Mouse (Mus musculus) bone marrow, adult 2 months (tissue): ENCODE results near the gene Cep68. TPM values are rescaled to one million over a fixed set of nuclear protein-coding genes. Genes with fewer than 3 reads are reported as not detected.
"Not testable (repeated sequence)": the region's sequence is repeated elsewhere in the genome, so short reads cannot be mapped to it uniquely, and the experiment has no call there.

ENCODE experiments used
- H3K27ac ChIP-seq: fragments of 200-500 bp; 2 replicates; pipeline ENCODE4 v1.5.1; 2012; ENCODE audit warnings: low read depth, mild to moderate bottlenecking, control low read depth, inconsistent platforms, low read length; ENCODE audit not compliant: control insufficient read depth, poor library complexity, insufficient read depth
- H3K4me1 ChIP-seq: fragments of 200-500 bp; 2 replicates; pipeline ENCODE4 v1.6.1; 2011; ENCODE audit warnings: low read length; ENCODE audit not compliant: control insufficient read depth, insufficient read depth
- H3K4me3 ChIP-seq: fragments of 200-500 bp; replicated peaks from 2 replicates; pipeline ENCODE3; 2011; ENCODE audit warnings: mild to moderate bottlenecking, low read depth, low read length, control low read depth; ENCODE audit not compliant: control insufficient read depth
- CTCF ChIP-seq: fragments of 200-500 bp; IDR thresholded peaks from 2 replicates; pipeline ENCODE4 v1.5.1; 2011; ENCODE audit warnings: low read length, control low read depth; ENCODE audit not compliant: control insufficient read depth, insufficient read depth
- POLR2A ChIP-seq: fragments of 200-500 bp; IDR thresholded peaks from 2 replicates; pipeline ENCODE4 v1.6.1; 2011; ENCODE audit warnings: low read depth, mild to moderate bottlenecking, control low read depth, low read length, borderline replicate concordance; ENCODE audit not compliant: control insufficient read depth
- WGBS: fragments of 180-500 bp; shearing (Covaris S2); methylation state at CpG from one replicate; pipeline ENCODE4 v1.1.7; 2018; 5-methylcytosine and 5-hydroxymethylcytosine counted together
- polyA plus RNA-seq: library from polyadenylated mRNA; stranded (reverse); fragments of >200 nt; gene quantifications from 2 replicates; pipeline ENCODE4 v1.2.4, GENCODE M21; 2011; ENCODE audit warnings: low replicate concordance; ENCODE audit not compliant: missing spikeins, insufficient read depth, insufficient read length

Cep68 gene
- polyA plus RNA-seq, 1 experiment, result 6.8 TPM

DNA sequence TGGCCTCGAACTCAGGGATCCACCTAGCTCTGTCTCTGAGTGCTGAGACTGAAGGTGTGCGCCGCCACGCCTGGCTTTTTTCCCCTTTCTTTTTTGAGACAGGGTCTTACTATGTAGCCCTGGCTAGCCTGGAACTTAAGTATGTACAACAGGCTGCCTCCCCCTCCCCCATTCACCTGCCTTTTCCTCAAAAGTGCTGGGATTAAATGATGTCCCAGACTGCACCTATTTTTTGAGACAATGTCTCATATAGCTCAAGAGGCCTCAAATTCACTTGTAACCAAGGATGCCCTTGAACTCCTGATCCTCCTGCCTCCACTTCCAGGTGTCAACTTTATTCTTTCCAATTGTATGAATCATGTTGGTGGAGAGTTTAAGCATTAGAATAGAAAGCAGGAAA is 23.3 kb downstream of the Cep68 start:
- peaks cover 4% of the 10 kb centered on the region for H3K4me1 ChIP-seq
- WGBS, result 90% methylated on average over 4 of the region's 4 CpGs
- no peak overlapping the region for H3K4me3 ChIP-seq
- H3K27ac ChIP-seq, result no peak overlapping the region
- no peak for TF ChIP-seq POLR2A
- no peak for TF ChIP-seq CTCF

DNA sequence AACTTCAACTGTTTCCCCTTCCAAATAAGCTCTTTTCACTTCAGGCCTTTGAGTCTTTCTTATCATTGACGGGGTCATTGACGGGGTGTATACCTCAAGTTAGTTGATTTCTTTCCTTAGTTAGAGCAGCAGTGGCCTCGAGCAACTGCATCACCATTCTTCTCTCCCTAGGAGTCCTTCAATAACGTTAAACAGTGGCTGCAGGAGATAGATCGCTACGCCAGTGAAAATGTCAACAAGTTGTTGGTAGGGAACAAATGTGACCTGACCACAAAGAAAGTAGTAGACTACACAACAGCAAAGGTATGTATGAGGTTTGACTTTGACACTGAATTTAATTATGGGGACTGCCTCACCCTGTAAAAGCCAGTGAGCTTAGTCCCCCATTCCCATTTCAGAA is 25.0 kb downstream of the Cep68 start:
- Histone ChIP-seq H3K27ac (no peak overlapping the region), H3K4me1 (no peaks in the 10 kb centered on the region), H3K4me3 (no peak overlapping the region)
- no peak for TF ChIP-seq POLR2A
- no peak for TF ChIP-seq CTCF
- 88% methylated on average over 6 of the region's 6 CpGs for WGBS

DNA sequence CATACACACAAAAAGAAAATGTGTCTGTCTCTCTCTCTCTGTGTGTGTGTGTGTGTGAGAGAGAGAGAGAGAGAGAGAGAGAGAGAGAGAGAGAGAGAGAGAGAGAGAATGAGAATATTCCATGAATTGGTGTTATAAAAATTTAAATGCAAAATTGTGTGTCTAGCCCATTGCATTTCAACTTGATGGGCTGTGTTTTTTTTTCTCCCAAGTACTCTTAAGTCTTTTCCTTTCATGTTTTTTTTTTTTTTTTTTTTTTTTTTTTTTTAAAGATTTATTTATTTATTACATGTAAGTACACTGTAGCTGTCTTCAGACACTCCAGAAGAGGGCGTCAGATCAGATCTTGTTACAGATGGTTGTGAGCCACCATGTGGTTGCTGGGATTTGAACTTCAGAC is 27.6 kb downstream of the Cep68 start:
- H3K4me1 ChIP-seq, H3K4me3 ChIP-seq, H3K27ac ChIP-seq: not testable (repeated sequence)
- 80% methylated on average over 1 of the region's 1 CpGs for WGBS

DNA sequence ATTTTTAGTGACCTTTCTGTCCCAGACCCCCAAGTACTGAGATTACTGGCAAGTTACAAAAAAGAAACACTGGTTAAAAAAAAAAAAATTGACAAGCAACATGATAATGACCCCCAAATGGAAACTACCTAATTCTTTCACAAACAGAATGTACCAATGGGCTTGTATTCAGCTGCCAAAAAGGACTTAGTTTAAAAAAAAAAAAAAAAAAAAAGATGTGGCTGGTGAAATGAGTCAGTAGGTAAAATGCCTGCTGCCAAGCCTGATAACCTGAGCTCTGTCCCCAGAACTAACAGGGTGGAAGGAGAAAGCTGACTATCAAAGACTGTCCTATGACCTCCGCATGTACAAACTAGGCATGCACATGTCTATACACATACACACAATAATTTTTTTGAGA is 32.0 kb downstream of the Cep68 start:
- 98% methylated on average over 1 of the region's 1 CpGs for whole genome bisulfite sequencing
- Histone ChIP-seq H3K4me1 (no peaks in the 10 kb centered on the region), H3K27ac (no peak overlapping the region), H3K4me3 (no peak overlapping the region)
- TF ChIP-seq CTCF (no peak), POLR2A (no peak)

DNA sequence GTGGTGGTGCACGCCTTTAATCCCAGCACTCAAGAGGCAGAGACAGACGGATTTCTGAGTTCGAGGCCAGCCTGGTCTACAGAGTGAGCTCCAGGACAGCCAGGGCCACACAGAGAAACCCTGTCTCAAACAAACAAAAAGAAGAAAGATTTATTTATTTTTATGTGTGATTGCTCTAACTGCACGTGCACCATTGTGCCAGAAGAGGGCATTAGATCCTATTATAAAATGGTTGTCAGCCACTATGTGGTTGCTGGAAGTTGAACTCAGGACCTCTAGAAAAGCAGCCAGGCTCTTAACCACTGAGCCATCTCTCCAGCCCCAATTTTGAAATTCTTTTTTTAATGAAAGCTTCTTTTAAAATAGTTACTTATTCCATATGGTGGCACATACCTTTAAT is 32.8 kb downstream of the Cep68 start:
- 90% methylated on average over 4 of the region's 4 CpGs for WGBS

DNA sequence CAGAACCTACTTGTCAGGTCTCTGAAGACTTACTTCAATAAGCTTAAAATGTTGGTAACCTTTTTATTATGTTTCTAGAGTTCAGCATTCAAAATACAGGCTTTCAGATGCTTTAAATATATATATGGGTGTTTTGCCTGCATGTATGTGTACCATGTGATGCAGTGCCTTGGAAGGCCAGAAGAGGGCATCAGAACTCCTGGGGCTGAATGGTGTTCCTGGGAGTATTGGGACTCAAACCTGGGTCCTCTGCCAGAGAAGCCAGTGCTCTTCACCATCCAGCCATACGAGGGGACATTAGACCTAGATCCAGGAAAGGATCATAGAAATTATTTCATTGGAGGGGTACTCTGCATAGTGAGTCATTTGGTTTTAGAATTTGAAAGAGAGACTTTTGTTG is 34.5 kb downstream of the Cep68 start:
- Histone ChIP-seq H3K4me1 (peaks cover 2% of the 10 kb centered on the region), H3K27ac (no peak overlapping the region), H3K4me3 (no peak overlapping the region)
- 89% methylated on average over 1 of the region's 1 CpGs for WGBS
- TF ChIP-seq POLR2A (no peak), CTCF (peak; percentile 59; the same call in 1 of the 2 replicates)

More for the DNA sequence above, 32.8 kb downstream of the Cep68 start:
- H3K4me1 ChIP-seq, result no peaks in the 10 kb centered on the region
- H3K4me3 ChIP-seq, result no peak overlapping the region
- TF ChIP-seq POLR2A (no peak), CTCF (no peak)
- H3K27ac ChIP-seq, result no peak overlapping the region

DNA sequence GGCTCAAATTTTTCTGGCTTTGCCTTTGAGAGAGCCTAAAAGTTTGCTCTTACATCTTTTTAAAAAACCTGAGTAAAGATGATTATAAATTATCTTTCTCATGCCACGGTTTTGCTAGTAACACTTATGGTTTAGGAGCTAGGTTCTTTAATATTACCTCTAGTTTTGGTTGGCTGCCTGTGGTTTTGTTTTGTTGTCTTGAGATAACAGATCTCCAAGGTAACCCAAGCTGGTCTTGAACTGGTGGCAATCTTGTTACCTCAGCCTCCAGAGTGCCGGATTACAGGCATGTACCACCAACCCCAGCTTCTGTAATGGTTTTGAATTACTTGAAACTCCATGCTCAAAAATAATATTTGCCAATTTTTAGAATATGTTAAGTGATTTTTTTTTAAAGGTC is 37.4 kb downstream of the Cep68 start:
- Histone ChIP-seq H3K4me3 (no peak overlapping the region), H3K27ac (no peak overlapping the region), H3K4me1 (peaks cover 2% of the 10 kb centered on the region)
- WGBS, result 32% methylated on average over 2 of the region's 2 CpGs
- no peak for TF ChIP-seq CTCF
- no peak for TF ChIP-seq POLR2A

DNA sequence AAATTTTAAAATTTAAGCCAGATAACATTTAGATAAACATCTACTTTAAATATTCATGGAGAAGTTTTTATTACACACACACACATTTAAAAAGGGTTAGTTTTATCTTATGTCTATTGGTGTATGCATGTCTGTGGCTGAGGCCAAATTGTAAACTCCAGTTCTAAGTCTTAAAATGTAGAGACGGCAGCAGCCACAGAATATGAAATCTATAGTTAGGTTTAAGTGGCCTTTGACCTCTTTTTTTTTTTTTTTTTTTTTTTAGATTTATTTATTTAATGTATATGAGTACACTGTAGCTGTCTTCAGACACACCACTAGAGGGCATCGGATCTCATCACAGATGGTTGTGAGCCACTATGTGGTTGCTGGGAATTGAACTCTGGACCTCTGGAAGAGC is 41.6 kb downstream of the Cep68 start:
- TF ChIP-seq POLR2A, result no peak
- TF ChIP-seq CTCF, result no peak
- peaks cover 2% of the 10 kb centered on the region for H3K4me1 ChIP-seq
- H3K27ac ChIP-seq, result no peak overlapping the region
- 72% methylated on average over 2 of the region's 2 CpGs for WGBS
- H3K4me3 ChIP-seq, result no peak overlapping the region

DNA sequence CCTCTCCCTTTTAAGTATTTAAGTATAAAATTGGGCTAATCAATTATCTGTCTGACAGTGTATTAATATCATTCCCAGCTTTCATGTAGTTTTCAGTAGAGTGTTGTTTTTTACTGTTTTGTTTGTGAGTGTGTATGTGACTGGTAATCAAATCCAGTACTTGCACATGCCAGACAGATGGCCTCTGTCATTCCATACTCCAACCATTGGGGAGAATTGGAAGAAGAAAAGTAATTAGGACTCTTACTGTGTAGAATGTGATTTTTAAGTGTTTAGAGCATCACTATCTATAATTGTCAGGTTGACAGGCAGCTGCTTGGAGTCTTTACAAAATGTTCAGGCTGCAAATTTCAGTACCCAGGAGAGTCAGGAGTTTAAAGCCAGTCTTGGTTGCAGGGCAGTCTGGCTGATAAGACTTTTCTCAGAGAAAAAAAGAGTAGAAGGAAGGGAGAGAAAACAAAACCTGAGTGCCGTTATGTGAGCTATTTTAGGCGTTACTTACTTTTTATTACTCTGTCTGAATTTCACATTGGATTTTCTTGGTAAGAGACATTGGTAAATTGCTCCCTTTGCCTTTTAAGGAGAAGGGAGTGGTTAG is 42.5 kb downstream of the Cep68 start:
- no peak for TF ChIP-seq POLR2A
- no peak for TF ChIP-seq CTCF
- Histone ChIP-seq H3K27ac (no peak overlapping the region), H3K4me1 (peaks cover 2% of the 10 kb centered on the region), H3K4me3 (no peak overlapping the region)
- 34% methylated on average over 2 of the region's 2 CpGs for WGBS

DNA sequence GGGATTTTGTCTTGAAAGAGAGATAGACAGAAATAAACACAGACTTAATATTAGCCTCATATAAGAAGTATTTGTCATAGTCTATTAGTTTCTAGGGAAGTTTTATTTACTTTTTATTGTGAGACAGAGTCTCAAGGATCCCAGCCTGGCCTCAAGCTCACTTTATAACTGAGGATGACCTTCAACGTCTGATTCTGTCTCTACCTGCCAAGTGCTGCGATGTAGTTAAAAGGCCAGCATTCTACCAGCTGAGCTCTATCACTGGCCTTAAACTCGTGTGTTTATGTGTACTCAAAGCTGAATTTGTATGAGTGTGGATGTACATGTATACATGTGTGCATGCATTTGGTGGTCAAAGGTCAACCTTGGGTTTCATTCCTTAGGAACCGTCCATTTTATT is 43.7 kb downstream of the Cep68 start:
- H3K27ac ChIP-seq, result no peak overlapping the region
- no peak overlapping the region for H3K4me3 ChIP-seq
- H3K4me1 ChIP-seq, result no peaks in the 10 kb centered on the region
- TF ChIP-seq CTCF (no peak), POLR2A (no peak)
- WGBS, result 77% methylated on average over 4 of the region's 4 CpGs
